Mouse (Mus musculus) myocyte (in vitro differentiated cells): Measurements from ENCODE around the gene Sdk2. TPM values are rescaled to one million over a fixed set of nuclear protein-coding genes. Genes with fewer than 3 reads are reported as not detected.

Experiments
- H3K27me3 ChIP-seq: one replicate; pipeline ENCODE4 v1.6.1; 2011; ENCODE audit not compliant: control insufficient read depth, insufficient read depth, insufficient read length
- H3K36me3 ChIP-seq: one replicate; pipeline ENCODE4 v1.6.1; 2011; ENCODE audit not compliant: control insufficient read depth, insufficient read depth
- H3K4me2 ChIP-seq: one replicate; pipeline ENCODE4 v1.6.1; 2011; ENCODE audit warnings: low read depth, control low read depth
- H3K4me3 ChIP-seq: one replicate; pipeline ENCODE4 v1.5.1; 2011; ENCODE audit warnings: mild to moderate bottlenecking, control low read depth, moderate library complexity
- H3K79me2 ChIP-seq: one replicate; pipeline ENCODE4 v1.6.1; 2011; ENCODE audit not compliant: control insufficient read depth, insufficient read depth
- H3ac ChIP-seq: one replicate; pipeline ENCODE4 v1.6.1; 2011; ENCODE audit not compliant: control insufficient read depth, insufficient read length
- CEBPB ChIP-seq: IDR thresholded peaks from 2 replicates; pipeline ENCODE4 v1.6.1; 2011; ENCODE audit warnings: mild to moderate bottlenecking, moderate library complexity; ENCODE audit not compliant: poor library complexity, insufficient read depth, severe bottlenecking
- E2F4 ChIP-seq: IDR thresholded peaks from one replicate; pipeline ENCODE4 v1.6.1; 2011; ENCODE audit warnings: mild to moderate bottlenecking, control low read depth, moderate library complexity; ENCODE audit not compliant: insufficient read depth
- MAX ChIP-seq: IDR thresholded peaks from one replicate; pipeline ENCODE4 v1.6.1; 2011; ENCODE audit warnings: low read depth, mild to moderate bottlenecking, control low read depth
- MYOD1 ChIP-seq, 3 experiments: IDR thresholded peaks; one replicate each; pipeline ENCODE4 v1.6.1; 2011; ENCODE audit warnings: control low read depth in 2 of 3, low read depth in 2 of 3, mild to moderate bottlenecking in 2 of 3, moderate library complexity in 1 of 3; ENCODE audit not compliant: insufficient read length in 2 of 3, control insufficient read depth in 1 of 3
- MYOG ChIP-seq, 3 experiments: IDR thresholded peaks; one replicate each; pipeline ENCODE4 v1.6.1; 2011; ENCODE audit warnings: control low read depth in 2 of 3, low read depth in 2 of 3, mild to moderate bottlenecking in 2 of 3; ENCODE audit not compliant: insufficient read length in 2 of 3, control insufficient read depth in 1 of 3, insufficient read depth in 1 of 3
- POLR2A ChIP-seq: IDR thresholded peaks from one replicate; pipeline ENCODE4 v1.6.1; 2011; ENCODE audit warnings: low read depth, mild to moderate bottlenecking, control low read depth, moderate library complexity; ENCODE audit not compliant: insufficient read length
- POLR2AphosphoS2 ChIP-seq: IDR thresholded peaks from one replicate; pipeline ENCODE4 v1.6.1; 2011; ENCODE audit warnings: low read depth, control low read depth; ENCODE audit not compliant: insufficient read length
- REST ChIP-seq: IDR thresholded peaks from one replicate; pipeline ENCODE4 v1.6.1; 2011; ENCODE audit warnings: mild to moderate bottlenecking, control low read depth, moderate library complexity; ENCODE audit not compliant: insufficient read depth, insufficient read length
- SRF ChIP-seq: IDR thresholded peaks from one replicate; pipeline ENCODE4 v1.6.1; 2011; ENCODE audit warnings: low read depth; ENCODE audit not compliant: control insufficient read depth, insufficient read length
- TCF12 ChIP-seq: IDR thresholded peaks from one replicate; pipeline ENCODE4 v1.6.1; 2011; ENCODE audit warnings: mild to moderate bottlenecking, control low read depth; ENCODE audit not compliant: poor library complexity, insufficient read depth, severe bottlenecking
- TCF3 ChIP-seq: IDR thresholded peaks from one replicate; pipeline ENCODE4 v1.6.1; 2011; ENCODE audit warnings: low read depth, control low read depth; ENCODE audit not compliant: insufficient read length
- USF1 ChIP-seq: IDR thresholded peaks from one replicate; pipeline ENCODE4 v1.6.1; 2011; ENCODE audit warnings: low read depth, mild to moderate bottlenecking, control low read depth, moderate library complexity
- polyA plus RNA-seq: library from polyadenylated mRNA; unstranded; fragments of >200 nt; fragmentation: generic; extraction: Trizol; gene quantifications from one replicate; pipeline ENCODE4 v1.2.1, GENCODE M21; 2012; ENCODE audit warnings: missing spikeins

Sdk2 gene
- polyA plus RNA-seq, 1 experiment, result 0.06 TPM

DNA sequence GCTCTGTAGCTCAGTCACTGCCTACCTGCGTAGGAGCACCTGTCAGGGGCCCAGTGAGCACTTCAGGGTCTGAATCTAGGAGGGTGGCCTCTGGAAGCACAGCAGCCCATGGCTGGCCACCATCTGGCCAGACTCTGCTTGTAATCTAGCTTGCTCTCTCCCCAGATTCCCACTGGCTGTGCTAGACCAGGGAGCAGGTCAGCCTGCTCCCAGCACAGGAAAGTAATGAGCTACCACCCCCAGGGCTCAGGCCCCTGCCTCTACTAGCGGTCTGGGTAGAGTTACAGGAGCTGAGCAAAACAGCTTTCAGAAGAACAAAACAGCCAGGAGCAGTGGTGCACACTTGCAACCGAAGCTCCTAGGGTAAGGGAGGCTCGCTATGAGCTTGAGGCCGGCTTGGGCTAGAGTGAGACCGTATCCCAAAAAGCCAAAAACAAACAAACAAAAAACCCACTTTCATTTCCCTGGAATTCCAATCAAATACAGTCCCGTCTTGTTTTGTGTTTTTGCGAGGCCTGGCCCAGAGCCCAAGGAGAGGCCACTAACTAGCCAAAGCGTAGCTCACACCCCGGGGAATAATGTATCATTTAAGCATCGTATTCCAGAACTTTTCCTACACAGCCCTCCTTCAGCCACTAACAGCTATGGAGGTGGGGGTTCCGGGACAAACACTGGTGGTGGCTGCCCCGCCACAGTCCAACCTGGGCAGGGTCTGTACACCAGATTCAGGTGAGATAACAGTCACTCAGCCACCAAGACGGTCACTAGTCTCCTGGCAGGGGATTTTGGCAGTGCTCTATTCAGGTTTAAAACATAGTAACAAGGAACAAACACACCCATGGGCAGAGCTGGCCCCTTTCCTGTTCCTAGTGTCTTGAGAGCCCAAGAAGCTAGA is 339.6 kb downstream of the Sdk2 start:
- no peaks in the 10 kb centered on the region for H3K27me3 ChIP-seq
- H3K36me3 ChIP-seq, result no peaks in the 10 kb centered on the region
- TF ChIP-seq MYOD1 (IDR thresholded peaks at IDR 0.05; ENCODE audit: control insufficient read depth in 1 of 3, insufficient read length in 2 of 3, low read depth in 2 of 3), result no peak
- no peak for TF ChIP-seq MAX
- no peak for TF ChIP-seq MYOG (IDR thresholded peaks at IDR 0.05; ENCODE audit: control insufficient read depth in 1 of 3, insufficient read depth in 1 of 3, insufficient read length in 2 of 3, low read depth in 2 of 3)
- no peak for TF ChIP-seq POLR2AphosphoS2
- no peak for TF ChIP-seq REST
- no peak for TF ChIP-seq SRF
- TF ChIP-seq CEBPB, result no peak
- no peak for TF ChIP-seq TCF3
- TF ChIP-seq USF1, result no peak
- TF ChIP-seq E2F4, result no peak
- no peak for TF ChIP-seq TCF12
- no peak for TF ChIP-seq POLR2A
- no peak overlapping the region for H3K4me3 ChIP-seq
- no peaks in the 10 kb centered on the region for H3K79me2 ChIP-seq
- no peak overlapping the region for H3K4me2 ChIP-seq
- H3ac ChIP-seq, result no peak overlapping the region
